ENCODE assay signal across 19 mouse cellular contexts in genomic region chr5:139257818-139258217, GRCm38 (mm10). TPM values are rescaled to one million over a fixed set of nuclear protein-coding genes. Genes with fewer than 3 reads are reported as not detected.
DNase-seq lines count a peak whose midpoint lies in the region; ATAC-seq and TF ChIP-seq lines count a peak whose summit lies in the region.
"Had no signal": no experiment of that assay in that cellular context is flagged by ENCODE, and none has a peak within 500 bp of the region (broad histone marks: within the 10 kb centered on the region; RNA-seq: fewer than 3 reads in every experiment).

No protein-coding gene starts in this region.

- no peak overlapping the region for H3K4me3 ChIP-seq in gastrocnemius, adult 2 months
- no peak overlapping the region for H3K4me3 ChIP-seq in heart, postnatal 0 days (ENCODE audit: low read depth, low read length)
- no peak overlapping the region for H3K4me3 ChIP-seq in midbrain, embryonic 11.5 days (ENCODE audit: low read depth, low read length)
- no peak overlapping the region for H3K4me3 ChIP-seq in midbrain, embryonic 15.5 days
- no peak overlapping the region for H3K4me3 ChIP-seq in embryonic fibroblast, embryonic 13.5 days (ENCODE audit: insufficient read depth, low read length)
- H3K4me3 ChIP-seq: embryonic facial prominence, embryonic 12.5 days; limb, embryonic 15.5 days had no signal

- intact Hi-C loops in gastrocnemius, adult 2 months (cut with DNase I), result no loop called here

- peaks cover 23% of the 10 kb centered on the region for H3K36me3 ChIP-seq in heart, postnatal 0 days (replicated peaks; ENCODE audit: control insufficient read depth, insufficient read depth, low read length)
- peaks cover 3% of the 10 kb centered on the region; the same call in 1 of the 2 replicates for H3K36me3 ChIP-seq in midbrain, embryonic 11.5 days (ENCODE audit: control insufficient read depth, insufficient read depth, low read length)
- peaks cover 12% of the 10 kb centered on the region; the same call in 1 of the 2 replicates for H3K36me3 ChIP-seq in midbrain, embryonic 15.5 days (replicated peaks)

- no peaks in the 10 kb centered on the region for H3K27me3 ChIP-seq in heart, postnatal 0 days (ENCODE audit: control insufficient read depth, insufficient read depth, low read length)
- H3K27me3 ChIP-seq in midbrain, embryonic 11.5 days (ENCODE audit: control insufficient read depth, insufficient read depth, low read length), result no peaks in the 10 kb centered on the region
- H3K27me3 ChIP-seq in midbrain, embryonic 15.5 days (replicated peaks), result no peaks in the 10 kb centered on the region
- H3K27me3 ChIP-seq: embryonic facial prominence, embryonic 12.5 days; limb, embryonic 15.5 days; megakaryocyte, embryonic 14.5 days had no signal

- no peak overlapping the region for H3K9ac ChIP-seq in heart, postnatal 0 days (replicated peaks; ENCODE audit: low read depth, low read length)
- H3K9ac ChIP-seq in midbrain, embryonic 11.5 days (ENCODE audit: low read length), result no peak overlapping the region
- no peak overlapping the region for H3K9ac ChIP-seq in midbrain, embryonic 15.5 days
- H3K9ac ChIP-seq: embryonic facial prominence, embryonic 12.5 days; limb, embryonic 15.5 days had no signal

- H3K4me1 ChIP-seq in heart, postnatal 0 days (ENCODE audit: control insufficient read depth, insufficient read depth), result peaks cover 63% of the 10 kb centered on the region
- H3K4me1 ChIP-seq in midbrain, embryonic 11.5 days (ENCODE audit: control insufficient read depth, insufficient read depth, low read length), result peaks cover 8% of the 10 kb centered on the region
- peaks cover 23% of the 10 kb centered on the region for H3K4me1 ChIP-seq in midbrain, embryonic 15.5 days
- peaks cover 13% of the 10 kb centered on the region for H3K4me1 ChIP-seq in embryonic fibroblast, embryonic 13.5 days (ENCODE audit: control insufficient read depth, insufficient read depth, low read length)

- TF ChIP-seq EP300 in heart, postnatal 0 days (IDR thresholded peaks at IDR 0.05; ENCODE audit: low read depth), result no peak

- 33% methylated on average over 4 of the region's 4 CpGs for WGBS in heart, postnatal 0 days
- WGBS in midbrain, embryonic 11.5 days, result 72% methylated on average over 4 of the region's 4 CpGs
- WGBS in midbrain, embryonic 15.5 days, result 70% methylated on average over 4 of the region's 4 CpGs

- H3K4me2 ChIP-seq in heart, postnatal 0 days (ENCODE audit: low read depth, low read length), result no peak overlapping the region
- no peak overlapping the region for H3K4me2 ChIP-seq in midbrain, embryonic 11.5 days
- no peak overlapping the region for H3K4me2 ChIP-seq in midbrain, embryonic 15.5 days
- H3K4me2 ChIP-seq: embryonic facial prominence, embryonic 12.5 days; limb, embryonic 15.5 days had no signal

- no peak for TF ChIP-seq CTCF in gastrocnemius, adult 2 months (IDR thresholded peaks at IDR 0.05)
- TF ChIP-seq CTCF in heart, postnatal 0 days (IDR thresholded peaks at IDR 0.05; ENCODE audit: low read depth), result no peak
- no peak for TF ChIP-seq CTCF in embryonic fibroblast, embryonic 13.5 days (IDR thresholded peaks at IDR 0.05; ENCODE audit: borderline replicate concordance, insufficient read depth, low read length)

- TF ChIP-seq POLR2A in embryonic fibroblast, embryonic 13.5 days (IDR thresholded peaks at IDR 0.05; ENCODE audit: low read depth, low read length), result no peak

- no peak for DNase-seq in gastrocnemius, adult 2 months
- DNase-seq in gastrocnemius, adult 18-20 months (ENCODE audit: low spot score), result no peak
- DNase-seq in heart, postnatal 0 days (ENCODE audit: low spot score), result peak; percentile 51
- DNase-seq in heart, adult 11 months, result no peak
- peak; percentile 14 for DNase-seq in midbrain, embryonic 11.5 days (ENCODE audit: low spot score, missing footprints)
- no peak for DNase-seq in c-Kit-positive CD71-positive TER-119-positive erythroid progenitor cells, embryonic 14.5 days (ENCODE audit: low spot score)
- DNase-seq: adrenal gland, adult 8-10 months; cerebellum, adult 9-10 months; gastrocnemius, postnatal 10 days; kidney, adult 9 months; layer of hippocampus, postnatal 36 days; lung, adult 18-20 months; spleen, adult 18-20 months had no signal

- peak overlapping the region; percentile 99; the same call in 1 of the 2 replicates for H3K27ac ChIP-seq in gastrocnemius, adult 2 months
- H3K27ac ChIP-seq in heart, postnatal 0 days (ENCODE audit: low read depth), result peak overlapping the region; percentile 5
- no peak overlapping the region for H3K27ac ChIP-seq in midbrain, embryonic 11.5 days (ENCODE audit: low read depth, low read length)
- H3K27ac ChIP-seq in midbrain, embryonic 15.5 days, result no peak overlapping the region
- H3K27ac ChIP-seq in embryonic fibroblast, embryonic 13.5 days (ENCODE audit: insufficient read depth, low read length), result peak overlapping the region; percentile 55
- H3K27ac ChIP-seq: embryonic facial prominence, embryonic 12.5 days; limb, embryonic 15.5 days had no signal

- H3K9me3 ChIP-seq in heart, postnatal 0 days (replicated peaks; ENCODE audit: control insufficient read depth, low read length), result no peaks in the 10 kb centered on the region
- no peaks in the 10 kb centered on the region for H3K9me3 ChIP-seq in midbrain, embryonic 11.5 days (ENCODE audit: control insufficient read depth, low read length)
- no peaks in the 10 kb centered on the region for H3K9me3 ChIP-seq in midbrain, embryonic 15.5 days
- H3K9me3 ChIP-seq: embryonic facial prominence, embryonic 12.5 days; limb, embryonic 15.5 days; megakaryocyte, embryonic 14.5 days had no signal

- ATAC-seq in heart, postnatal 0 days (ENCODE audit: insufficient read depth, low read depth), result no peak
- no peak for ATAC-seq in midbrain, embryonic 11.5 days (ENCODE audit: low FRiP score)
- no peak for ATAC-seq in midbrain, embryonic 15.5 days (replicated peaks)
- ATAC-seq: inflammation-experienced regulatory T-cells, adult 6 months had no signal

RNA-seq across cellular contexts. Expression of gene Get4, which starts 5.7 kb away (rescaled TPM):
- total RNA-seq in gastrocnemius, adult 2 months (2021), result 10 to 100 TPM; 30.6 to 31.1 TPM
- total RNA-seq in gastrocnemius, adult 18-20 months (2021), result 10 to 100 TPM; 28.6 to 31.9 TPM
- total RNA-seq in heart, postnatal 0 days (2014; rRNA removed; ENCODE audit: low replicate concordance), result 56.8 and 61.6 TPM in 2 replicates
- polyA plus RNA-seq in heart, postnatal 0 days (2015; fragmentation: Nextera tagmentation; extraction: Ambion mirVana), result 153 TPM in 2 replicates
- polyA plus RNA-seq in midbrain, embryonic 11.5 days (2014; fragmentation: Nextera tagmentation; extraction: Ambion mirVana), result 118 and 123 TPM in 2 replicates
- 119 and 127 TPM in 2 replicates for polyA plus RNA-seq in midbrain, embryonic 15.5 days (2015; fragmentation: Nextera tagmentation; extraction: Ambion mirVana)
- polyA plus RNA-seq in embryonic fibroblast, embryonic 13.5 days (2011; ENCODE audit: insufficient read length, low read depth, missing spikeins), result 54.6 and 61.6 TPM in 2 replicates

RNA-seq across cellular contexts. Expression of gene Sun1, which starts 57.4 kb away (rescaled TPM):
- 10 to 100 TPM; 39.5 to 43.3 TPM for total RNA-seq in gastrocnemius, adult 2 months (2021)
- 10 to 100 TPM; 36.8 to 37.0 TPM for total RNA-seq in gastrocnemius, adult 18-20 months (2021)
- 46.5 and 71.5 TPM in 2 replicates for total RNA-seq in heart, postnatal 0 days (2014; rRNA removed; ENCODE audit: low replicate concordance)
- 22.4 and 22.6 TPM in 2 replicates for polyA plus RNA-seq in heart, postnatal 0 days (2015; fragmentation: Nextera tagmentation; extraction: Ambion mirVana)
- 41.9 and 44.6 TPM in 2 replicates for polyA plus RNA-seq in midbrain, embryonic 11.5 days (2014; fragmentation: Nextera tagmentation; extraction: Ambion mirVana)
- polyA plus RNA-seq in midbrain, embryonic 15.5 days (2015; fragmentation: Nextera tagmentation; extraction: Ambion mirVana), result 51.3 and 54.3 TPM in 2 replicates
- polyA plus RNA-seq in embryonic fibroblast, embryonic 13.5 days (2011; ENCODE audit: insufficient read length, low read depth, missing spikeins), result 46.3 and 49.0 TPM in 2 replicates

Comparison
In these comparisons a context has a peak if more than half of its experiments do, and no peak if none do; other contexts are left out.
1. DNase-seq: peak in heart, postnatal 0 days (single experiment) and midbrain, embryonic 11.5 days (single experiment); none in gastrocnemius, adult 2 months (single experiment), gastrocnemius, adult 18-20 months (single experiment), heart, adult 11 months (single experiment) and c-Kit-positive CD71-positive TER-119-positive erythroid progenitor cells, embryonic 14.5 days (single experiment).
2. H3K27ac ChIP-seq: peak in gastrocnemius, adult 2 months (single experiment), heart, postnatal 0 days (single experiment) and embryonic fibroblast, embryonic 13.5 days (single experiment); none in midbrain, embryonic 11.5 days (single experiment) and midbrain, embryonic 15.5 days (single experiment).